Mouse (Mus musculus) left cerebral cortex, adult 18-20 months (tissue): ENCODE measurements around the gene Mapk9. TPM values are rescaled to one million over a fixed set of nuclear protein-coding genes. Genes with fewer than 3 reads are reported as not detected.

Source experiments
- DNase-seq, 2 experiments: peaks; one replicate each; pipeline ENCODE4 v3.0.0; 2021 to 2022; ENCODE audit warnings: low spot score in 2 of 2, mixed read lengths in 1 of 2
- total RNA-seq, 2 experiments: library from RNA; stranded (reverse); gene quantifications; 2 replicates each; pipeline ENCODE4 v1.2.3; 2021

Gene Mapk9
- total RNA-seq, 2 experiments from 2014 or later: 224 to 229 TPM

- DNase-seq: no peak
Observed at GRCm38 (mm10) chr11:49888469-49888868, 41.9 kb downstream of the Mapk9 start.

GRCm38 (mm10) chr11:49891993-49892392 is 45.4 kb downstream of the Mapk9 start:
- no peak for DNase-seq

GRCm38 (mm10) chr11:49893806-49894205 is 47.3 kb downstream of the Mapk9 start:
- no peak for DNase-seq

- DNase-seq: no peak
Observed at GRCm38 (mm10) chr11:49895966-49896590, 49.5 kb downstream of the Mapk9 start.

GRCm38 (mm10) chr11:49900043-49900442 is 53.5 kb downstream of the Mapk9 start:
- DNase-seq: no peak

GRCm38 (mm10) chr11:49900962-49901658 is 54.6 kb downstream of the Mapk9 start:
- no peak for DNase-seq

GRCm38 (mm10) chr11:49901659-49902458 is 55.3 kb downstream of the Mapk9 start, which contains the start of gene Rasgef1c:
Rasgef1c (plus strand) TSS chr11:49901835.
- DNase-seq: peak; percentile 83 to 85

- peak; percentile 80 to 90 for DNase-seq
Observed at GRCm38 (mm10) chr11:49903333-49903732, 56.8 kb downstream of the Mapk9 start.

- no peak for DNase-seq
Observed at GRCm38 (mm10) chr11:49918521-49919180, 72.1 kb downstream of the Mapk9 start.

- no peak for DNase-seq
Observed at GRCm38 (mm10) chr11:49919304-49919703, 72.8 kb downstream of the Mapk9 start.

GRCm38 (mm10) chr11:49923539-49923938 is 77.0 kb downstream of the Mapk9 start:
- no peak for DNase-seq

GRCm38 (mm10) chr11:49926183-49926582 is 79.6 kb downstream of the Mapk9 start:
- DNase-seq: no peak

- peak in 1 of 2 experiments; percentile 55 for DNase-seq
Observed at GRCm38 (mm10) chr11:49927169-49927568, 80.6 kb downstream of the Mapk9 start.

GRCm38 (mm10) chr11:49927670-49928069 is 81.1 kb downstream of the Mapk9 start:
- no peak for DNase-seq

- no peak for DNase-seq
Observed at GRCm38 (mm10) chr11:49931037-49931625, 84.6 kb downstream of the Mapk9 start.

GRCm38 (mm10) chr11:49931853-49932252 is 85.3 kb downstream of the Mapk9 start:
- DNase-seq: no peak

- no peak for DNase-seq
Observed at GRCm38 (mm10) chr11:49933811-49934210, 87.3 kb downstream of the Mapk9 start.

GRCm38 (mm10) chr11:49934322-49934721 is 87.8 kb downstream of the Mapk9 start:
- peak in 1 of 2 experiments; percentile 75 for DNase-seq
